Mouse (Mus musculus) myocyte (in vitro differentiated cells): Measurements from ENCODE around the gene Csmd2. TPM values are rescaled to one million over a fixed set of nuclear protein-coding genes. Genes with fewer than 3 reads are reported as not detected.

ENCODE experiments used
- H3K27me3 ChIP-seq: one replicate; pipeline ENCODE4 v1.6.1; 2011; ENCODE audit not compliant: control insufficient read depth, insufficient read depth, insufficient read length
- H3K36me3 ChIP-seq: one replicate; pipeline ENCODE4 v1.6.1; 2011; ENCODE audit not compliant: control insufficient read depth, insufficient read depth
- H3K4me2 ChIP-seq: one replicate; pipeline ENCODE4 v1.6.1; 2011; ENCODE audit warnings: low read depth, control low read depth
- H3K4me3 ChIP-seq: one replicate; pipeline ENCODE4 v1.5.1; 2011; ENCODE audit warnings: mild to moderate bottlenecking, control low read depth, moderate library complexity
- H3K79me2 ChIP-seq: one replicate; pipeline ENCODE4 v1.6.1; 2011; ENCODE audit not compliant: control insufficient read depth, insufficient read depth
- H3ac ChIP-seq: one replicate; pipeline ENCODE4 v1.6.1; 2011; ENCODE audit not compliant: control insufficient read depth, insufficient read length
- CEBPB ChIP-seq: IDR thresholded peaks from 2 replicates; pipeline ENCODE4 v1.6.1; 2011; ENCODE audit warnings: mild to moderate bottlenecking, moderate library complexity; ENCODE audit not compliant: poor library complexity, insufficient read depth, severe bottlenecking
- E2F4 ChIP-seq: IDR thresholded peaks from one replicate; pipeline ENCODE4 v1.6.1; 2011; ENCODE audit warnings: mild to moderate bottlenecking, control low read depth, moderate library complexity; ENCODE audit not compliant: insufficient read depth
- MAX ChIP-seq: IDR thresholded peaks from one replicate; pipeline ENCODE4 v1.6.1; 2011; ENCODE audit warnings: low read depth, mild to moderate bottlenecking, control low read depth
- MYOD1 ChIP-seq, 3 experiments: IDR thresholded peaks; one replicate each; pipeline ENCODE4 v1.6.1; 2011; ENCODE audit warnings: control low read depth in 2 of 3, low read depth in 2 of 3, mild to moderate bottlenecking in 2 of 3, moderate library complexity in 1 of 3; ENCODE audit not compliant: insufficient read length in 2 of 3, control insufficient read depth in 1 of 3
- MYOG ChIP-seq, 3 experiments: IDR thresholded peaks; one replicate each; pipeline ENCODE4 v1.6.1; 2011; ENCODE audit warnings: control low read depth in 2 of 3, low read depth in 2 of 3, mild to moderate bottlenecking in 2 of 3; ENCODE audit not compliant: insufficient read length in 2 of 3, control insufficient read depth in 1 of 3, insufficient read depth in 1 of 3
- POLR2A ChIP-seq: IDR thresholded peaks from one replicate; pipeline ENCODE4 v1.6.1; 2011; ENCODE audit warnings: low read depth, mild to moderate bottlenecking, control low read depth, moderate library complexity; ENCODE audit not compliant: insufficient read length
- POLR2AphosphoS2 ChIP-seq: IDR thresholded peaks from one replicate; pipeline ENCODE4 v1.6.1; 2011; ENCODE audit warnings: low read depth, control low read depth; ENCODE audit not compliant: insufficient read length
- REST ChIP-seq: IDR thresholded peaks from one replicate; pipeline ENCODE4 v1.6.1; 2011; ENCODE audit warnings: mild to moderate bottlenecking, control low read depth, moderate library complexity; ENCODE audit not compliant: insufficient read depth, insufficient read length
- SRF ChIP-seq: IDR thresholded peaks from one replicate; pipeline ENCODE4 v1.6.1; 2011; ENCODE audit warnings: low read depth; ENCODE audit not compliant: control insufficient read depth, insufficient read length
- TCF12 ChIP-seq: IDR thresholded peaks from one replicate; pipeline ENCODE4 v1.6.1; 2011; ENCODE audit warnings: mild to moderate bottlenecking, control low read depth; ENCODE audit not compliant: poor library complexity, insufficient read depth, severe bottlenecking
- TCF3 ChIP-seq: IDR thresholded peaks from one replicate; pipeline ENCODE4 v1.6.1; 2011; ENCODE audit warnings: low read depth, control low read depth; ENCODE audit not compliant: insufficient read length
- USF1 ChIP-seq: IDR thresholded peaks from one replicate; pipeline ENCODE4 v1.6.1; 2011; ENCODE audit warnings: low read depth, mild to moderate bottlenecking, control low read depth, moderate library complexity
- polyA plus RNA-seq: library from polyadenylated mRNA; unstranded; fragments of >200 nt; fragmentation: generic; extraction: Trizol; gene quantifications from one replicate; pipeline ENCODE4 v1.2.1, GENCODE M21; 2012; ENCODE audit warnings: missing spikeins

Gene Csmd2
- polyA plus RNA-seq, 1 experiment, result not detected

- Histone ChIP-seq H3ac (no peak within 1 kb of the TSS), H3K36me3 (no peaks in the 10 kb centered on the region), H3K4me2 (no peak within 1 kb of the TSS), H3K79me2 (no peaks in the 10 kb centered on the region), H3K4me3 (no peak within 1 kb of the TSS), H3K27me3 (no peaks in the 10 kb centered on the region)
- TF ChIP-seq MYOG (IDR thresholded peaks at IDR 0.05; ENCODE audit: control insufficient read depth in 1 of 3, insufficient read depth in 1 of 3, insufficient read length in 2 of 3, low read depth in 2 of 3) (no peak), POLR2A (no peak), TCF3 (no peak), E2F4 (no peak), MYOD1 (IDR thresholded peaks at IDR 0.05; ENCODE audit: control insufficient read depth in 1 of 3, insufficient read length in 2 of 3, low read depth in 2 of 3) (no peak), TCF12 (no peak), POLR2AphosphoS2 (no peak), MAX (no peak), SRF (no peak), REST (no peak), CEBPB (no peak), USF1 (no peak)
Measured at GRCm38 (mm10) chr4:127970901-127971868, 16.5 kb upstream of the Csmd2 start, which contains the start of gene CK137956. Gene CK137956 (minus strand): TSS chr4:127970951.

GRCm38 (mm10) chr4:127972976-127973375, 14.7 kb upstream of the Csmd2 start:
- no peak overlapping the region for H3K4me2 ChIP-seq
- no peak overlapping the region for H3K4me3 ChIP-seq
- H3K79me2 ChIP-seq, result no peaks in the 10 kb centered on the region
- H3K36me3 ChIP-seq, result no peaks in the 10 kb centered on the region
- no peak overlapping the region for H3ac ChIP-seq
- no peaks in the 10 kb centered on the region for H3K27me3 ChIP-seq
- TF ChIP-seq TCF3, result no peak
- TF ChIP-seq USF1, result no peak
- no peak for TF ChIP-seq MYOG (IDR thresholded peaks at IDR 0.05; ENCODE audit: control insufficient read depth in 1 of 3, insufficient read depth in 1 of 3, insufficient read length in 2 of 3, low read depth in 2 of 3)
- no peak for TF ChIP-seq POLR2A
- no peak for TF ChIP-seq TCF12
- TF ChIP-seq REST, result no peak
- TF ChIP-seq CEBPB, result no peak
- TF ChIP-seq SRF, result no peak

- Histone ChIP-seq H3K36me3 (no peaks in the 10 kb centered on the region), H3K27me3 (no peaks in the 10 kb centered on the region), H3K79me2 (no peaks in the 10 kb centered on the region), H3K4me3 (no peak overlapping the region), H3ac (no peak overlapping the region), H3K4me2 (no peak overlapping the region)
- TF ChIP-seq USF1 (no peak), MYOG (IDR thresholded peaks at IDR 0.05; ENCODE audit: control insufficient read depth in 1 of 3, insufficient read depth in 1 of 3, insufficient read length in 2 of 3, low read depth in 2 of 3) (no peak), TCF3 (no peak), E2F4 (no peak)
Measured at GRCm38 (mm10) chr4:127981125-127981524, 6.5 kb upstream of the Csmd2 start.

GRCm38 (mm10) chr4:127984426-127984825, 3.2 kb upstream of the Csmd2 start:
- Histone ChIP-seq H3ac (no peak overlapping the region), H3K79me2 (no peaks in the 10 kb centered on the region), H3K27me3 (no peaks in the 10 kb centered on the region), H3K36me3 (no peaks in the 10 kb centered on the region), H3K4me3 (no peak overlapping the region), H3K4me2 (no peak overlapping the region)
- no peak for TF ChIP-seq POLR2A
- no peak for TF ChIP-seq TCF12
- TF ChIP-seq TCF3, result no peak
- no peak for TF ChIP-seq POLR2AphosphoS2
- no peak for TF ChIP-seq CEBPB

- H3K36me3 ChIP-seq, result no peaks in the 10 kb centered on the region
- no peak overlapping the region for H3ac ChIP-seq
- no peaks in the 10 kb centered on the region for H3K27me3 ChIP-seq
- no peaks in the 10 kb centered on the region for H3K79me2 ChIP-seq
- H3K4me2 ChIP-seq, result no peak overlapping the region
- H3K4me3 ChIP-seq, result no peak overlapping the region
- TF ChIP-seq USF1 (no peak), POLR2AphosphoS2 (no peak), TCF3 (no peak), CEBPB (no peak), SRF (no peak), MYOG (IDR thresholded peaks at IDR 0.05; ENCODE audit: control insufficient read depth in 1 of 3, insufficient read depth in 1 of 3, insufficient read length in 2 of 3, low read depth in 2 of 3) (no peak), TCF12 (no peak), POLR2A (no peak), REST (no peak), MYOD1 (IDR thresholded peaks at IDR 0.05; ENCODE audit: control insufficient read depth in 1 of 3, insufficient read length in 2 of 3, low read depth in 2 of 3) (no peak), MAX (no peak), E2F4 (no peak)
Measured at GRCm38 (mm10) chr4:127985874-127986273, 1.8 kb upstream of the Csmd2 start.
